Mouse (Mus musculus) myocyte (in vitro differentiated cells): ENCODE results near the gene Cog2.

Experiments used
- CEBPB ChIP-seq: IDR thresholded peaks from 2 replicates; pipeline ENCODE4 v1.6.1; 2011; ENCODE audit warnings: mild to moderate bottlenecking, moderate library complexity; ENCODE audit not compliant: poor library complexity, insufficient read depth, severe bottlenecking
- E2F4 ChIP-seq: IDR thresholded peaks from one replicate; pipeline ENCODE4 v1.6.1; 2011; ENCODE audit warnings: mild to moderate bottlenecking, control low read depth, moderate library complexity; ENCODE audit not compliant: insufficient read depth
- POLR2AphosphoS2 ChIP-seq: IDR thresholded peaks from one replicate; pipeline ENCODE4 v1.6.1; 2011; ENCODE audit warnings: low read depth, control low read depth; ENCODE audit not compliant: insufficient read length
- SRF ChIP-seq: IDR thresholded peaks from one replicate; pipeline ENCODE4 v1.6.1; 2011; ENCODE audit warnings: low read depth; ENCODE audit not compliant: control insufficient read depth, insufficient read length
- USF1 ChIP-seq: IDR thresholded peaks from one replicate; pipeline ENCODE4 v1.6.1; 2011; ENCODE audit warnings: low read depth, mild to moderate bottlenecking, control low read depth, moderate library complexity

GRCm38 (mm10) chr8:124542001-124542400 is 21.4 kb downstream of the Cog2 start:
- no peak for TF ChIP-seq SRF
- no peak for TF ChIP-seq E2F4
- no peak for TF ChIP-seq USF1
- no peak for TF ChIP-seq POLR2AphosphoS2
- no peak for TF ChIP-seq CEBPB
